In the genomic region with DNA sequence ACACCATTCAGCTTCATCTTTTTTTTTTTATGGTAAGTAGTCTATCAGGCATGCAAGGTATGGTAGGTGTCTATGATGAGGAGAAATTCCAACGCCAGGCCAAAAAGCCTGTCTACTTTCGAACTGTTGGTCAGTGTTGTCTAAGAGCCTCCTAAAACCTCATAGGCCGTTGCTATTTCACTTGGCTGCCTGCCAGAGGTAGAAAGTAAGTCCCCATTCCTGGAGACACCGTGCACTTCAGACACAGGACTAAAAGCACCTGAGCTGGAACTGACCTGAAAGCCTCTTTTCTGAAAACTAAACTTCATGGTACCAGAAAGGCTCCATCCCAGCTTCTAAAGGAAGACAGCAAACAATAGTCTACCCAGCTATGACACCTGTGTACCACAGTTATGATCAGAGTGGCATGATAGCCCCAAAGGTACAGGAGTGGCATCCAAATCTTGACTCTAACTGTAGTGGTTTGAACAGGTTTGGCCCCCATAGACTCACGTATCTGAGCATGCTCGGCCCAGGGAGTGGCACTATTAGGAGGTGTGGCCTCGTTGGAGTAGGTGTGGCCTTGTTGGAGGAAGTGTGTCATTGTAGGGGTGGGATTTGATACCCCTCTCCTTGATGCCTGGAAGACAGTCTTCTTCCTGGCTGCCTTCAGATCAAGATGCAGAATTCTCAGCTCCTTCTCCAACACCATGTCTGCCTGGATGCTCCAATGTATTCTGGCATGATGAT, we compare ENCODE assay signal across 32 mouse cellular contexts. TPM values are rescaled to one million over a fixed set of nuclear protein-coding genes. Genes with fewer than 3 reads are reported as not detected.
DNase-seq lines count a peak whose midpoint lies in the region; ATAC-seq and TF ChIP-seq lines count a peak whose summit lies in the region.
"Had no signal": no experiment of that assay in that cellular context is flagged by ENCODE, and none has a peak within 500 bp of the region (broad histone marks: within the 10 kb centered on the region; RNA-seq: fewer than 3 reads in every experiment).

No protein-coding gene starts in this region.

- no peak overlapping the region for H3K4me2 ChIP-seq in lung, embryonic 16.5 days (ENCODE audit: low read depth, low read length)
- H3K4me2 ChIP-seq in CH12.LX (ENCODE audit: insufficient read depth, low read depth, poor library complexity, severe bottlenecking): no peak overlapping the region
- H3K4me2 ChIP-seq: embryonic facial prominence, embryonic 13.5 days; forebrain, embryonic 12.5 days; forebrain, embryonic 15.5 days; heart, embryonic 13.5 days; hindbrain, embryonic 14.5 days had no signal

- no peak overlapping the region for H3K4me3 ChIP-seq in lung, embryonic 16.5 days (ENCODE audit: low read length)
- H3K4me3 ChIP-seq in CH12.LX (replicated peaks in 1 of 3; ENCODE audit: low read depth in 2 of 3, low read length in 2 of 3, poor library complexity in 1 of 3) (no peak overlapping the region), E14TG2a.4 (replicated peaks; ENCODE audit: low read length) (peak overlapping the region; percentile 81), ES-E14 (ENCODE audit: insufficient read depth in 1 of 2, low read depth in 1 of 2, low read length in 2 of 2, poor library complexity in 1 of 2, severe bottlenecking in 1 of 2) (peak overlapping the region; percentile 35 to 55; a peak in 3 of 4 replicates)
- H3K4me3 ChIP-seq: embryonic facial prominence, embryonic 10.5 days; embryonic facial prominence, embryonic 13.5 days; erythroblast, embryonic 14.5 days; forebrain, embryonic 12.5 days; forebrain, embryonic 15.5 days; heart, adult 2 months; heart, embryonic 10.5 days; heart, embryonic 13.5 days had no signal

- TF ChIP-seq RAD21 in CH12.LX (IDR thresholded peaks at IDR 0.05; ENCODE audit: low read depth, low read length): no peak

- no peak for TF ChIP-seq EP300 in CH12.LX (IDR thresholded peaks at IDR 0.05; ENCODE audit: low read length)

- ATAC-seq in lung, embryonic 16.5 days (ENCODE audit: low read depth): peak; percentile 76
- no peak for ATAC-seq in cerebellum, adult (ENCODE audit: insufficient number of reproducible peaks, low FRiP score, low TSS enrichment)
- ATAC-seq: activated CD4-positive, CD25-positive, alpha-beta regulatory T cell, adult 4 months; CD4-positive, CD25-positive, alpha-beta regulatory T cell, adult 4 months; forebrain, embryonic 15.5 days; hindbrain, postnatal 0 days; Patski had no signal

- TF ChIP-seq POLR2A in CH12.LX (IDR thresholded peaks at IDR 0.05; ENCODE audit: low read depth, low read length): no peak

- H3K9me3 ChIP-seq in lung, embryonic 16.5 days (ENCODE audit: control insufficient read depth, low read length): no peaks in the 10 kb centered on the region
- H3K9me3 ChIP-seq in CH12.LX (replicated peaks; ENCODE audit: low read length): peaks cover 2% of the 10 kb centered on the region
- no peaks in the 10 kb centered on the region for H3K9me3 ChIP-seq in E14TG2a.4 (ENCODE audit: low read length)
- no peaks in the 10 kb centered on the region for H3K9me3 ChIP-seq in ES-E14 (ENCODE audit: control insufficient read depth, insufficient read depth, low read depth, low read length)
- H3K9me3 ChIP-seq: embryonic facial prominence, embryonic 10.5 days; embryonic facial prominence, embryonic 13.5 days; forebrain, embryonic 12.5 days; forebrain, embryonic 15.5 days; heart, embryonic 10.5 days; heart, embryonic 13.5 days had no signal

- no peaks in the 10 kb centered on the region for H3K27me3 ChIP-seq in lung, embryonic 16.5 days (ENCODE audit: control insufficient read depth, insufficient read depth, low read depth, low read length)
- H3K27me3 ChIP-seq in CH12.LX (replicated peaks): peaks cover 9% of the 10 kb centered on the region
- peaks cover 4% of the 10 kb centered on the region for H3K27me3 ChIP-seq in E14TG2a.4 (ENCODE audit: insufficient read depth, low read length)
- H3K27me3 ChIP-seq: embryonic facial prominence, embryonic 13.5 days; forebrain, embryonic 12.5 days; forebrain, embryonic 15.5 days; heart, embryonic 13.5 days; Patski had no signal

- dilution Hi-C loops in CH12.LX (cut with MboI; ENCODE audit: extremely low pct_ligation_motif_present, extremely low pct_unique_long_range_greater_than_20kb, low sequenced_read_pairs): no loop called here

- no peak overlapping the region for H3K27ac ChIP-seq in lung, embryonic 16.5 days (ENCODE audit: low read length)
- H3K27ac ChIP-seq in CH12.LX (ENCODE audit: insufficient read depth, low read depth) (no peak overlapping the region), ES-E14 (ENCODE audit: insufficient read depth, low read depth, low read length, poor library complexity, severe bottlenecking) (peak overlapping the region; percentile 49; the same call in 1 of the 2 replicates)
- H3K27ac ChIP-seq: embryonic facial prominence, embryonic 13.5 days; forebrain, embryonic 12.5 days; forebrain, embryonic 15.5 days; heart, adult 2 months; hindbrain, embryonic 14.5 days; hindbrain, postnatal 0 days had no signal

- H3K9ac ChIP-seq in lung, embryonic 16.5 days (ENCODE audit: low read length): no peak overlapping the region
- H3K9ac ChIP-seq in CH12.LX (ENCODE audit: insufficient read depth, low read depth): no peak overlapping the region
- H3K9ac ChIP-seq in ES-E14 (ENCODE audit: insufficient read depth, low read depth, low read length, poor library complexity, severe bottlenecking): peak overlapping the region; percentile 66
- H3K9ac ChIP-seq: embryonic facial prominence, embryonic 13.5 days; forebrain, embryonic 12.5 days; forebrain, embryonic 15.5 days; heart, embryonic 13.5 days; hindbrain, embryonic 14.5 days had no signal

- WGBS in lung, embryonic 16.5 days: 47% methylated on average over 7 of the region's 7 CpGs

- DNase-seq in lung, postnatal 36 days: no peak
- DNase-seq in CH12.LX (ENCODE audit: extremely low read depth): no peak
- no peak for DNase-seq in ES-E14 (ENCODE audit: low read depth, low spot score)
- no peak for DNase-seq in cerebellum, postnatal 10 days
- no peak for DNase-seq in frontal cortex, postnatal 10 days (ENCODE audit: low spot score in 2 of 2)
- DNase-seq: adrenal gland, adult 8-10 months; adrenal gland, postnatal 25 days; cerebellum, adult 18-20 months; cerebellum, adult 9-10 months; cerebellum, postnatal 36 days; embryo, embryonic 11 days; gastrocnemius, postnatal 10 days; gastrocnemius, postnatal 36 days; heart, adult 2 months; heart, postnatal 14 days; heart, postnatal 4 days had no signal

- H3K4me1 ChIP-seq in lung, embryonic 16.5 days (replicated peaks; ENCODE audit: control insufficient read depth, insufficient read depth, low read length): no peaks in the 10 kb centered on the region
- H3K4me1 ChIP-seq in CH12.LX (ENCODE audit: control insufficient read depth in 1 of 2, insufficient read depth in 2 of 2): peaks cover 0 to 6% of the 10 kb centered on the region in 2 experiments; a peak in 3 of 4 replicates
- peaks cover 58% of the 10 kb centered on the region for H3K4me1 ChIP-seq in E14TG2a.4 (replicated peaks; ENCODE audit: low read depth, low read length)
- H3K4me1 ChIP-seq in ES-E14 (ENCODE audit: control insufficient read depth in 2 of 2, insufficient read depth in 2 of 2, low read length in 2 of 2, poor library complexity in 1 of 2): peaks cover 3 to 10% of the 10 kb centered on the region in 2 experiments; a peak in 3 of 4 replicates
- H3K4me1 ChIP-seq: embryonic facial prominence, embryonic 13.5 days; forebrain, embryonic 12.5 days; forebrain, embryonic 15.5 days had no signal

- in situ Hi-C loops in CH12.LX (cut with MboI; ENCODE audit: low pct_ligation_motif_present, low pct_unique_long_range_greater_than_20kb, low sequenced_read_pairs): no loop called here
- in situ Hi-C loops in ES-E14 (cut with MboI; ENCODE audit: low sequenced_read_pairs in 2 of 2, unreplicated experiment in 2 of 2): no loop called here

- no peaks in the 10 kb centered on the region for H3K79me2 ChIP-seq in CH12.LX (replicated peaks; ENCODE audit: control insufficient read depth, extremely low read depth, insufficient read depth, poor library complexity, severe bottlenecking)

- TF ChIP-seq CTCF in CH12.LX (conservative IDR thresholded peaks at IDR 0.05 in 1 of 2, IDR thresholded peaks at IDR 0.05 in 1 of 2; ENCODE audit: low read depth in 2 of 2, low read length in 2 of 2): no peak
- TF ChIP-seq CTCF in E14TG2a.4 (conservative IDR thresholded peaks at IDR 0.05; ENCODE audit: low read length): no peak

- H3K36me3 ChIP-seq in lung, embryonic 16.5 days (ENCODE audit: control insufficient read depth, insufficient read depth, low read length): no peaks in the 10 kb centered on the region
- no peaks in the 10 kb centered on the region for H3K36me3 ChIP-seq in CH12.LX (replicated peaks in 1 of 2; ENCODE audit: control insufficient read depth in 1 of 2, insufficient read depth in 1 of 2, low read length in 1 of 2)
- peaks cover 20% of the 10 kb centered on the region for H3K36me3 ChIP-seq in E14TG2a.4 (ENCODE audit: insufficient read depth, low read length)
- H3K36me3 ChIP-seq in ES-E14 (ENCODE audit: control insufficient read depth, insufficient read depth, low read length, poor library complexity, severe bottlenecking): 0 out of 2 replicates have a peak, but pooled peaks cover 2% of the 10 kb centered on the region
- H3K36me3 ChIP-seq: embryonic facial prominence, embryonic 10.5 days; embryonic facial prominence, embryonic 13.5 days; forebrain, embryonic 12.5 days; forebrain, embryonic 15.5 days; G1E; heart, embryonic 10.5 days; heart, embryonic 13.5 days had no signal

TF ChIP-seq in CH12.LX, 34 proteins besides CTCF, POLR2A, EP300 and RAD21:
- TF ChIP-seq HCFC1 (IDR thresholded peaks at IDR 0.05; ENCODE audit: low read depth, low read length): no peak
- 0 out of 2 replicates have a peak, but pooled peaks have one; percentile 30 for TF ChIP-seq NRF1 (IDR thresholded peaks at IDR 0.05; ENCODE audit: low read depth, low read length)
TF ChIP-seq in CH12.LX: peak in this region for 1.

TF ChIP-seq in ES-E14, 5 proteins besides CTCF, POLR2A, EP300 and RAD21:
- TF ChIP-seq ZNF384 (IDR thresholded peaks at IDR 0.05; ENCODE audit: low read depth, low read length) (no peak), MAFK (IDR thresholded peaks at IDR 0.05; ENCODE audit: insufficient read depth, low read depth, low read length) (no peak), CHD2 (IDR thresholded peaks at IDR 0.05; ENCODE audit: low read depth, low read length) (no peak), HCFC1 (IDR thresholded peaks at IDR 0.05; ENCODE audit: borderline replicate concordance, insufficient read depth, low read length) (no peak), ZC3H11A (IDR thresholded peaks at IDR 0.05; ENCODE audit: borderline replicate concordance, low read depth, low read length) (no peak)

RNA-seq across cellular contexts. Expression of gene Ndufs6, which starts 19.7 kb away (rescaled TPM):
- 403 and 405 TPM in 2 replicates for polyA plus RNA-seq in lung, embryonic 16.5 days (2015; fragmentation: Nextera tagmentation; extraction: Ambion mirVana)
- 176 and 182 TPM in 2 replicates for total RNA-seq in CH12.LX (2012; rRNA removed)
- 165 and 172 TPM in 2 replicates for total RNA-seq in CH12.LX (2014; rRNA removed)
- 190 and 200 TPM in 2 replicates for polyA plus RNA-seq in CH12.LX (2012; ENCODE audit: insufficient read length, low read depth)
- 203 and 214 TPM in 2 replicates for total RNA-seq in ES-E14 (2012; rRNA removed)

RNA-seq across cellular contexts. Expression of gene Mrpl36, which starts 19.8 kb away (rescaled TPM):
- polyA plus RNA-seq in lung, embryonic 16.5 days (2015; fragmentation: Nextera tagmentation; extraction: Ambion mirVana): 122 and 124 TPM in 2 replicates
- total RNA-seq in CH12.LX (2012; rRNA removed) (133 and 151 TPM in 2 replicates), CH12.LX (2014; rRNA removed) (206 and 220 TPM in 2 replicates), ES-E14 (2012; rRNA removed) (95.7 and 96.1 TPM in 2 replicates)
- 102 TPM in 2 replicates for polyA plus RNA-seq in CH12.LX (2012; ENCODE audit: insufficient read length, low read depth)

Comparison
In these comparisons a context has a peak if more than half of its experiments do, and no peak if none do; other contexts are left out.
1. H3K4me3 ChIP-seq: peak in E14TG2a.4 (single experiment) and ES-E14 (2 of 2); none in lung, embryonic 16.5 days (single experiment) and CH12.LX (0 of 3).